14 mouse cellular contexts compared by ENCODE assay signal in genomic region chr15:15238309-15238708, GRCm38 (mm10).
DNase-seq lines count a peak whose midpoint lies in the region; ATAC-seq and TF ChIP-seq lines count a peak whose summit lies in the region.
"Had no signal": no experiment of that assay in that cellular context is flagged by ENCODE, and none has a peak within 500 bp of the region (broad histone marks: within the 10 kb centered on the region; RNA-seq: fewer than 3 reads in every experiment).

No protein-coding gene starts in this region.

- no peak overlapping the region for H3K4me2 ChIP-seq in CH12.LX (ENCODE audit: insufficient read depth, low read depth, poor library complexity, severe bottlenecking)
- H3K4me2 ChIP-seq in limb, embryonic 14.5 days (replicated peaks; ENCODE audit: low read depth, low read length, severe bottlenecking) = no peak overlapping the region
- H3K4me2 ChIP-seq: heart, embryonic 15.5 days; limb, embryonic 12.5 days; neural tube, embryonic 12.5 days had no signal

- in situ Hi-C loops in CH12.LX (cut with MboI; ENCODE audit: low pct_ligation_motif_present, low pct_unique_long_range_greater_than_20kb, low sequenced_read_pairs) = no loop called here

- TF ChIP-seq POLR2A in CH12.LX (IDR thresholded peaks at IDR 0.05; ENCODE audit: low read depth, low read length) = no peak
- no peak for TF ChIP-seq POLR2A in limb, embryonic 14.5 days (IDR thresholded peaks at IDR 0.05; ENCODE audit: borderline replicate concordance, extremely low read depth, insufficient read depth, insufficient read length)

- no peaks in the 10 kb centered on the region for H3K36me3 ChIP-seq in CH12.LX (replicated peaks in 1 of 2; ENCODE audit: control insufficient read depth in 1 of 2, insufficient read depth in 1 of 2, low read length in 1 of 2)
- H3K36me3 ChIP-seq in limb, embryonic 14.5 days (ENCODE audit: control insufficient read depth, insufficient read depth, low read length) = no peaks in the 10 kb centered on the region
- H3K36me3 ChIP-seq: heart, embryonic 15.5 days; limb, embryonic 12.5 days; neural tube, embryonic 12.5 days had no signal

- peak; percentile 27 for TF ChIP-seq RAD21 in CH12.LX (IDR thresholded peaks at IDR 0.05; ENCODE audit: low read depth, low read length)

- peak in 1 of 2 experiments; percentile 23 for DNase-seq in layer of hippocampus, adult 2 months (ENCODE audit: low spot score in 2 of 2)
- DNase-seq in layer of hippocampus, adult 8-10 months (ENCODE audit: low spot score in 2 of 2) = no peak
- DNase-seq in CH12.LX (ENCODE audit: extremely low read depth) (no peak), NIH3T3 (ENCODE audit: low read depth) (peak; percentile 20)
- DNase-seq in limb, embryonic 14.5 days (ENCODE audit: low spot score) = peak; percentile 63
- no peak for DNase-seq in adrenal gland, adult 8-10 months
- DNase-seq in layer of hippocampus, postnatal 25 days (ENCODE audit: extremely low spot score in 1 of 2, low spot score in 1 of 2) = no peak
- DNase-seq: gastrocnemius, adult 2 months; kidney, adult 2 months; lung, postnatal 4 days had no signal

- no peak for ATAC-seq in limb, embryonic 14.5 days (ENCODE audit: low FRiP score, low read depth)
- ATAC-seq: Patski had no signal

- no peak for TF ChIP-seq EP300 in CH12.LX (IDR thresholded peaks at IDR 0.05; ENCODE audit: low read length)

- no peak overlapping the region for H3K27ac ChIP-seq in layer of hippocampus, adult 2 months
- no peak overlapping the region for H3K27ac ChIP-seq in CH12.LX (ENCODE audit: insufficient read depth, low read depth)
- no peak overlapping the region for H3K27ac ChIP-seq in limb, embryonic 14.5 days (replicated peaks; ENCODE audit: low read depth, low read length)
- H3K27ac ChIP-seq: gastrocnemius, adult 2 months; heart, embryonic 15.5 days; limb, embryonic 12.5 days; neural tube, embryonic 12.5 days had no signal

- H3K9ac ChIP-seq in CH12.LX (ENCODE audit: insufficient read depth, low read depth) = no peak overlapping the region
- H3K9ac ChIP-seq in limb, embryonic 14.5 days (ENCODE audit: low read depth, low read length, severe bottlenecking) = no peak overlapping the region
- H3K9ac ChIP-seq: heart, embryonic 15.5 days; limb, embryonic 12.5 days; neural tube, embryonic 12.5 days had no signal

- no peak overlapping the region for H3K4me3 ChIP-seq in layer of hippocampus, adult 2 months
- no peak overlapping the region for H3K4me3 ChIP-seq in CH12.LX (replicated peaks in 1 of 3; ENCODE audit: low read depth in 2 of 3, low read length in 2 of 3, poor library complexity in 1 of 3)
- H3K4me3 ChIP-seq in limb, embryonic 14.5 days (replicated peaks; ENCODE audit: low read length) = no peak overlapping the region
- H3K4me3 ChIP-seq: gastrocnemius, adult 2 months; heart, embryonic 15.5 days; limb, embryonic 12.5 days; neural tube, embryonic 12.5 days had no signal

- H3K79me2 ChIP-seq in CH12.LX (replicated peaks; ENCODE audit: control insufficient read depth, extremely low read depth, insufficient read depth, poor library complexity, severe bottlenecking) = no peaks in the 10 kb centered on the region

- no peaks in the 10 kb centered on the region for H3K4me1 ChIP-seq in CH12.LX (ENCODE audit: control insufficient read depth in 1 of 2, insufficient read depth in 2 of 2)
- no peaks in the 10 kb centered on the region for H3K4me1 ChIP-seq in limb, embryonic 14.5 days (ENCODE audit: control insufficient read depth, insufficient read depth, low read length)
- H3K4me1 ChIP-seq: heart, embryonic 15.5 days; limb, embryonic 12.5 days; neural tube, embryonic 12.5 days had no signal

- no peaks in the 10 kb centered on the region for H3K27me3 ChIP-seq in CH12.LX (replicated peaks)
- H3K27me3 ChIP-seq in limb, embryonic 14.5 days (ENCODE audit: control insufficient read depth, insufficient read depth, low read length) = no peaks in the 10 kb centered on the region
- H3K27me3 ChIP-seq: heart, embryonic 15.5 days; limb, embryonic 12.5 days; neural tube, embryonic 12.5 days; Patski had no signal

- dilution Hi-C loops in CH12.LX (cut with MboI; ENCODE audit: extremely low pct_ligation_motif_present, extremely low pct_unique_long_range_greater_than_20kb, low sequenced_read_pairs) = no loop called here

- H3K9me3 ChIP-seq in CH12.LX (replicated peaks; ENCODE audit: low read length) = peaks cover 19% of the 10 kb centered on the region
- no peaks in the 10 kb centered on the region for H3K9me3 ChIP-seq in limb, embryonic 14.5 days (ENCODE audit: control insufficient read depth, low read length)
- H3K9me3 ChIP-seq: heart, embryonic 15.5 days; limb, embryonic 12.5 days; neural tube, embryonic 12.5 days had no signal

- peak; percentile 73 for TF ChIP-seq CTCF in layer of hippocampus, adult 2 months (conservative IDR thresholded peaks at IDR 0.05)
- peak in 1 of 2 experiments; percentile 29; a peak in 2 of 4 replicates for TF ChIP-seq CTCF in CH12.LX (conservative IDR thresholded peaks at IDR 0.05 in 1 of 2, IDR thresholded peaks at IDR 0.05 in 1 of 2; ENCODE audit: low read depth in 2 of 2, low read length in 2 of 2)

TF ChIP-seq in CH12.LX, 34 proteins besides CTCF, POLR2A, EP300 and RAD21:
- no peak for TF ChIP-seq NELFE (IDR thresholded peaks at IDR 0.05; ENCODE audit: low read depth, low read length)
- no peak for TF ChIP-seq RCOR1 (conservative IDR thresholded peaks at IDR 0.05; ENCODE audit: low read depth, low read length)
- no peak for TF ChIP-seq USF2 (conservative IDR thresholded peaks at IDR 0.05; ENCODE audit: low read depth, low read length)
- TF ChIP-seq MAFK (IDR thresholded peaks at IDR 0.05; ENCODE audit: insufficient replicate concordance, low read length) = no peak
- no peak for TF ChIP-seq MYC (IDR thresholded peaks at IDR 0.05; ENCODE audit: low read depth, low read length)
- no peak for TF ChIP-seq UBTF (IDR thresholded peaks at IDR 0.05; ENCODE audit: low read depth, low read length)
- no peak for TF ChIP-seq ELF1 (IDR thresholded peaks at IDR 0.05; ENCODE audit: low read depth, low read length)
- no peak for TF ChIP-seq ZC3H11A (IDR thresholded peaks at IDR 0.05; ENCODE audit: low read depth, low read length)
- no peak for TF ChIP-seq MAZ (IDR thresholded peaks at IDR 0.05; ENCODE audit: low read depth, low read length)
- no peak for TF ChIP-seq USF1 (IDR thresholded peaks at IDR 0.05; ENCODE audit: low read depth, low read length)
- TF ChIP-seq ZMIZ1 (IDR thresholded peaks at IDR 0.05; ENCODE audit: low read depth, low read length) = no peak
- no peak for TF ChIP-seq HCFC1 (IDR thresholded peaks at IDR 0.05; ENCODE audit: low read depth, low read length)
- TF ChIP-seq BHLHE40 (IDR thresholded peaks at IDR 0.05; ENCODE audit: low read depth, low read length) = no peak
- TF ChIP-seq MXI1 (IDR thresholded peaks at IDR 0.05; ENCODE audit: low read depth, low read length) = no peak
- no peak for TF ChIP-seq SIN3A (IDR thresholded peaks at IDR 0.05; ENCODE audit: low read length)

Comparison
In these comparisons a context has a peak if more than half of its experiments do, and no peak if none do; other contexts are left out.
1. DNase-seq: peak in NIH3T3 (single experiment) and limb, embryonic 14.5 days (single experiment); none in layer of hippocampus, adult 8-10 months (0 of 2), CH12.LX (single experiment), adrenal gland, adult 8-10 months (single experiment) and layer of hippocampus, postnatal 25 days (0 of 2).